Mouse (Mus musculus): ENCODE measurements around the gene Syt2.

- no peak for TF ChIP-seq POLR2A (IDR thresholded peaks at IDR 0.05; ENCODE audit: extremely low read depth, insufficient read depth, low read length)
- TF ChIP-seq CTCF (IDR thresholded peaks at IDR 0.05; ENCODE audit: extremely low read depth, insufficient read depth, low read length) = no peak
Measured at GRCm38 (mm10) chr1:134697522-134698250, 51.2 kb downstream of the Syt2 start.

All from cortical plate, adult 2 months (tissue).